Mouse (Mus musculus): ENCODE measurements around the gene Smarca2.
A peak's percentile ranks its signal among the peaks of the same experiment; 100 is the strongest.

Smarca2 gene

DNA sequence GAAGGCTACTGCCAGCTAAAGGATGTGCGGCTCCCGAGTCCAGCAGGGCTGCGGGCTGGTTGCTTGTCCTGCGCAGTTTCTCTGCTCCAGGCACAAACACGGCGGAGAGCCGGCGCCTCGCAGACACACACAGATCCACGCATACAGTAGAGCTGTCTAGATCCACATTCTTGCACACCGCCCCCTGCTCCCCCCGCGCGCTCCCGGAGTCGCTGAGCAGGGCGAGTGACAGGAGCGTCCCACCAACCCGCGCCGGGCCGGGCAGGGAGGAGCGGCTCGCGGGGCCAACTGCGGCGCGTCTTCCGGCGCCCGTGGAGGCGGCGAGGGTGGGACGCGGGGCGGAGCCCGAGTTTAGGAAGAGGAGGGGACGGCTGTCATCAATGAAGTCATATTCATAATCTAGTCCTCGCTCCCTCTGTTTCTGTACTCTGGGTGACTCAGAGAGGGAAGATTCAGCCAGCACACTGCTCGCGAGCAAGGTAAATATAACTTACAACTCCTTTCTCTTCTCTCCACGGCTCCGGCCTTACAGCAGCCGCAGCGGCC is at the start of gene Smarca2:
Smarca2 (plus strand) TSS at position 296 of the 546 bp plus-strand sequence.
- TF ChIP-seq NANOG (IDR thresholded peaks at IDR 0.05; ENCODE audit: borderline replicate concordance, low read length) = no peak
- TF ChIP-seq CTCF (conservative IDR thresholded peaks at IDR 0.05; ENCODE audit: low read length) = no peak
- TF ChIP-seq POU5F1 (IDR thresholded peaks at IDR 0.05; ENCODE audit: borderline replicate concordance, low read length) = no peak
- peaks cover 23% of the 10 kb centered on the region for H3K9me3 ChIP-seq (ENCODE audit: low read length)
- H3K4me1 ChIP-seq (replicated peaks; ENCODE audit: low read depth, low read length) = peaks cover 28% of the 10 kb centered on the region
- H3K4me3 ChIP-seq (replicated peaks; ENCODE audit: low read length) = peak within 1 kb of the TSS; percentile 83
- H3K27me3 ChIP-seq (ENCODE audit: insufficient read depth, low read length) = peaks cover 75% of the 10 kb centered on the region
- H3K36me3 ChIP-seq (ENCODE audit: insufficient read depth, low read length) = no peaks in the 10 kb centered on the region

DNA sequence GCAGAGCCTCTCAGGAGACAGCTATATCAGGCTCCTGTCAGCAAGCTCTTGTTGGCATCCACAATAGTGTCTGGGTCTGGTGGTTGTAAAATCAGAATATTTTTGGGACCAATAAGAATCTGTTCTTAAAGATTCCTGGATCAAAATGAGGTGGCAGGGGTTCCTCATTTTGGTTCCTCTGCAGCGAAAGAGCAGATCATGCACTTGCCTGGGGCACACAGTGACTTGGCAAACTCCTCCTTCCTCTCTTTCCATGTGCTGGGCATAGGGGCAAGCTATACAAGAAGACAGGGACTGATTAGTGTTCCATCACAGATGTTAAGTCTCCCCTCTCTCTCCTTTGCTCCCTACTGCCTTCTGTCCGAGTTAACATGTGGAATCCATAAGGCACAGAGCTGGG is 40.0 kb upstream of the Smarca2 start:
- TF ChIP-seq NANOG (IDR thresholded peaks at IDR 0.05; ENCODE audit: borderline replicate concordance, low read length) (no peak), CTCF (conservative IDR thresholded peaks at IDR 0.05; ENCODE audit: low read length) (no peak), POU5F1 (IDR thresholded peaks at IDR 0.05; ENCODE audit: borderline replicate concordance, low read length) (no peak)
- Histone ChIP-seq H3K9me3 (ENCODE audit: low read length) (no peaks in the 10 kb centered on the region), H3K27me3 (ENCODE audit: insufficient read depth, low read length) (no peaks in the 10 kb centered on the region), H3K36me3 (ENCODE audit: insufficient read depth, low read length) (no peaks in the 10 kb centered on the region), H3K4me1 (replicated peaks; ENCODE audit: low read depth, low read length) (no peaks in the 10 kb centered on the region), H3K4me3 (replicated peaks; ENCODE audit: low read length) (no peak overlapping the region)

DNA sequence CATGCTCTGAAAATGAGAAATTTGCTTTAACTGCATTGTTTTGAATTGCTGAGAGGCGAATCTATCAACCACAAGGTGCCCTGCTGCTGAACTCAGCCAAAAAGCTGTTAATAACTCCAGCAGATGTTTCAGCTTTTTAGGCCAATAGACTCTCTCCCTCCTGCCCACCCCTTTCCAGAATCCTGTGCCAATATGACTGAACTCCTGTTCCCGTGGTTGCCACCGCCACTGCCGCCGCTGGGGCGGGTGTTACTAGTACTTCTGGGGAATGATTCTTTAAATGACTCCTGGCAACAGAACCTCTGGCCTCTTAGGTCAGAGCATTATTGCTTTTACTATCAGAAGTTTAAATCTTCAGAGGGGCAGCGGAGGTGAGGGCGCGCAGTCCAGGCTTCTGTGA is 38.7 kb upstream of the Smarca2 start:
- H3K36me3 ChIP-seq (ENCODE audit: insufficient read depth, low read length) = no peaks in the 10 kb centered on the region
- TF ChIP-seq CTCF (conservative IDR thresholded peaks at IDR 0.05; ENCODE audit: low read length) (no peak), POU5F1 (IDR thresholded peaks at IDR 0.05; ENCODE audit: borderline replicate concordance, low read length) (no peak), NANOG (IDR thresholded peaks at IDR 0.05; ENCODE audit: borderline replicate concordance, low read length) (no peak)
- H3K4me1 ChIP-seq (replicated peaks; ENCODE audit: low read depth, low read length) = no peaks in the 10 kb centered on the region
- no peak overlapping the region; the same call in 1 of the 2 replicates for H3K4me3 ChIP-seq (replicated peaks; ENCODE audit: low read length)
- no peaks in the 10 kb centered on the region for H3K27me3 ChIP-seq (ENCODE audit: insufficient read depth, low read length)
- H3K9me3 ChIP-seq (ENCODE audit: low read length) = no peaks in the 10 kb centered on the region

DNA sequence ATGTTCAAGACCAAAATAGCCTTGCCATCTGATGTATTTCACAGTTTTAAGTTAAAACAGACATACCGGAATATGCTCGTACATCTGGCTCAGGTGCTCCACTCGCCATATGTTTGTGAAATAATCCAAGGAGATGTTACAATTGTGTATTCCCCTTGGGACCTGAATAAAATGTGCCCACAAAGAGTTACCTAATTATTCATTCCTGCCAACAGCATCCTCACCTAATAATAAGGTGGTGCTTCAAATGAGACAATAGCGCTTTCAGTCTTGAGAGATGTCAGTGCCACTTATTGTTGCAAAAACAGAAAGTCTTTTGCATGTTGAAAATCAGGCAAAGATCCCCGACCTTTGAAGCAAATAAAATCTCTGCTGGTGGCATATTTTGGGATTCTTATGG is 36.6 kb upstream of the Smarca2 start:
- Histone ChIP-seq H3K4me1 (replicated peaks; ENCODE audit: low read depth, low read length) (no peaks in the 10 kb centered on the region), H3K9me3 (ENCODE audit: low read length) (no peaks in the 10 kb centered on the region), H3K36me3 (ENCODE audit: insufficient read depth, low read length) (no peaks in the 10 kb centered on the region), H3K4me3 (replicated peaks; ENCODE audit: low read length) (no peak overlapping the region), H3K27me3 (ENCODE audit: insufficient read depth, low read length) (no peaks in the 10 kb centered on the region)
- TF ChIP-seq NANOG (IDR thresholded peaks at IDR 0.05; ENCODE audit: borderline replicate concordance, low read length) (no peak), POU5F1 (IDR thresholded peaks at IDR 0.05; ENCODE audit: borderline replicate concordance, low read length) (no peak), CTCF (conservative IDR thresholded peaks at IDR 0.05; ENCODE audit: low read length) (no peak)

DNA sequence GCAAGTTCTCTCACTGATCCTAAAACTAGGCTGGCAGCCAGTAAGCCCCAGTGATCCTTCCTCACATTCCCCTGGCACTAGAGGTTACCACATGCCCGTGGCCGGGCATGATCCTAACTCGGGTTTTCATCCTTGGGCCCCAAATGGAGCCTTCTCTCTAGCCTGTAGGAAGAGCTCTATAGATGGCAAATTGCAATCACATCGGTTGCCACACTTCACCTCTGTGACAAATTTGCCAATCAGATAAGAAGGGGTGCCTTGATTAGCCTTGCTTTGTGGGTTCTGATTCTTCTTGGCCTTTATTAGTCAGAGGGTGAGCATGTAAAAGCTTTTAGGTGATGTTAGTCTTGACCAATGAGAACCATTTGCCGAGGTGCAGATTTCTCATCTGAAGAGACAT is 35.9 kb upstream of the Smarca2 start:
- H3K4me3 ChIP-seq (replicated peaks; ENCODE audit: low read length) = no peak overlapping the region
- H3K9me3 ChIP-seq (ENCODE audit: low read length) = no peaks in the 10 kb centered on the region
- TF ChIP-seq CTCF (conservative IDR thresholded peaks at IDR 0.05; ENCODE audit: low read length) = no peak
- no peak for TF ChIP-seq NANOG (IDR thresholded peaks at IDR 0.05; ENCODE audit: borderline replicate concordance, low read length)
- no peak for TF ChIP-seq POU5F1 (IDR thresholded peaks at IDR 0.05; ENCODE audit: borderline replicate concordance, low read length)

DNA sequence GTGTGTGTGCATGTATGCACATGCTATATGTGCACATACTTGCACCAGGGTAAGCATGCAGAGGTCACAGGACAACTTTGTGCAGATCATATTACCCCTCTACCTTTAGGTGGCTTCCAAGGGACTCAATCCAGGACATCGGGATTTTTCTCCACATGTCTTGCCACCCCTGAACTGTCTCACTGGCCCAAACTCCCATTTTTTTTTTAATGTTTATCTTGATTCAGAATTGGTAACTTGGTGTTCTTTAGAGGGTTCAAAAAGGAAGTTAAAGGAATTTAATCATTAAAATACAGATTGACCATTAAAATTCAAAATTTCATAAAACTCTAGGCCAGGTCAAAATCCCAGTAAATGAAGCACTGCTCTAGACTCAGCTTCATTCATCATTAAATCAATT is 35.4 kb upstream of the Smarca2 start:
- Histone ChIP-seq H3K4me1 (replicated peaks; ENCODE audit: low read depth, low read length) (no peaks in the 10 kb centered on the region), H3K36me3 (ENCODE audit: insufficient read depth, low read length) (no peaks in the 10 kb centered on the region), H3K4me3 (replicated peaks; ENCODE audit: low read length) (no peak overlapping the region), H3K9me3 (ENCODE audit: low read length) (no peaks in the 10 kb centered on the region), H3K27me3 (ENCODE audit: insufficient read depth, low read length) (no peaks in the 10 kb centered on the region)
- no peak for TF ChIP-seq CTCF (conservative IDR thresholded peaks at IDR 0.05; ENCODE audit: low read length)
- no peak for TF ChIP-seq NANOG (IDR thresholded peaks at IDR 0.05; ENCODE audit: borderline replicate concordance, low read length)
- TF ChIP-seq POU5F1 (IDR thresholded peaks at IDR 0.05; ENCODE audit: borderline replicate concordance, low read length) = no peak

More for the DNA sequence above, 35.9 kb upstream of the Smarca2 start:
- Histone ChIP-seq H3K27me3 (ENCODE audit: insufficient read depth, low read length) (no peaks in the 10 kb centered on the region), H3K36me3 (ENCODE audit: insufficient read depth, low read length) (no peaks in the 10 kb centered on the region), H3K4me1 (replicated peaks; ENCODE audit: low read depth, low read length) (no peaks in the 10 kb centered on the region)

DNA sequence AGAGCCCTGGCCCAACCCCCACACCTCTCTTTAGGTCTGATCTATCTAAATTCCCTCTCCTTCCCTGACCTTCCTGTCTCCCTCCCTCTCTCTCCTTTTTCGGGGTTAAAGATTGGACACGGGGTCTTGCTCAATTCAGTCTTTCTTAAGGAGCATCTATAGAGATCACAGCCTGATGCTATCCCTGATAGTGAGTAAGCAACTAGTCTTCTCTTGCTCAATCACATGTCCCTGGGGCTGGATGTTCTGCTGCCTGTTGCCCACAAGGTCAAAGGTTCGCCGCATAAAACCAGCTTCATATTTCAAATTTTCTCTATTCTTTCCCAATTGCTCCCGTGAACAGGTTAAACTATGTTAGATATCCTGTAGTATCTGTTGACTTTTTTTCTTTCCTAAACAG is 25.2 kb upstream of the Smarca2 start:
- Histone ChIP-seq H3K4me1 (replicated peaks; ENCODE audit: low read depth, low read length) (no peaks in the 10 kb centered on the region), H3K9me3 (ENCODE audit: low read length) (no peaks in the 10 kb centered on the region)
- no peak for TF ChIP-seq NANOG (IDR thresholded peaks at IDR 0.05; ENCODE audit: borderline replicate concordance, low read length)
- no peak for TF ChIP-seq CTCF (conservative IDR thresholded peaks at IDR 0.05; ENCODE audit: low read length)
- TF ChIP-seq POU5F1 (IDR thresholded peaks at IDR 0.05; ENCODE audit: borderline replicate concordance, low read length) = no peak

DNA sequence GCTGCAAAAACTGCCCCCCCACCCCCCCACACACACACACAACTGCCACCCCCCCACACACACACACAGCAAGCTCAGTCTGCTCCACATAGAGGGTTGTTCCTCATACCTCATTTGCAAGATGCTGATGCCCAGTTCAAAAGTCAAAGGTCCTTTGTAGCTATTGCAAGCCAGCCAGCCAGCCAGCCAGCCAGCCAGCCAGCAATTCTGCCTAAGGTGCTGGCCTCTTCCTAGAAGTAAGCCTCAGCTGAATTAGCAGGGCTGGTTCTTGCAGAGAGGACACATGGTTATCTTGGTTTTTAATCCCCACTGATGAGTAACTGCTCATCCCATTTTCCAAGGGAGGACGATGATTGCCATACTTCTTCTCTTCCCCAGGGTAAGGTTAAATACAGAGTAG is 24.8 kb upstream of the Smarca2 start:
- Histone ChIP-seq H3K4me1 (replicated peaks; ENCODE audit: low read depth, low read length) (no peaks in the 10 kb centered on the region), H3K9me3 (ENCODE audit: low read length) (no peaks in the 10 kb centered on the region), H3K4me3 (replicated peaks; ENCODE audit: low read length) (no peak overlapping the region), H3K27me3 (ENCODE audit: insufficient read depth, low read length) (no peaks in the 10 kb centered on the region; the same call in 1 of the 2 replicates), H3K36me3 (ENCODE audit: insufficient read depth, low read length) (no peaks in the 10 kb centered on the region)
- TF ChIP-seq CTCF (conservative IDR thresholded peaks at IDR 0.05; ENCODE audit: low read length) (no peak), POU5F1 (IDR thresholded peaks at IDR 0.05; ENCODE audit: borderline replicate concordance, low read length) (no peak), NANOG (IDR thresholded peaks at IDR 0.05; ENCODE audit: borderline replicate concordance, low read length) (no peak)

More for the DNA sequence above, 25.2 kb upstream of the Smarca2 start:
- Histone ChIP-seq H3K36me3 (ENCODE audit: insufficient read depth, low read length) (no peaks in the 10 kb centered on the region), H3K4me3 (replicated peaks; ENCODE audit: low read length) (no peak overlapping the region), H3K27me3 (ENCODE audit: insufficient read depth, low read length) (no peaks in the 10 kb centered on the region; the same call in 1 of the 2 replicates)

DNA sequence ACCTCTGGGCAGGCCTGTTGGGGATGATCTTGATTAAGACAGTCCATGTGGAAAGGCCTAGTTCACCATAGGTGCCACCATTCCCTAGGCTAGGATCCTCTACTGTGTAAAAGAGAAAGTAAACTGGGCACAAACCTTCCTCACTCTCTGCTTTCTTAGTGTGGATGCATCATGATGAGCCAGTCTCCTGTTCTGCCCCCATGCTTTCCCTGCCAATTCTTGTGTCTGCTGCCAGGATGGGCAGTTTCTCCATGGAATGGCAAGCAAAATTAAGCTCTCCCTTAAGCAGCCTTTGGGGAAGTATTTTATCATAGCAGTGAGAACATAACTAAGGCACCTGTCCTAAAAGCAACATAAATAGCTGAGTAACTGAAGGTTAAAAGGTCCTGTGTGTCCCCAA is 10.2 kb upstream of the Smarca2 start:
- no peak for TF ChIP-seq NANOG (IDR thresholded peaks at IDR 0.05; ENCODE audit: borderline replicate concordance, low read length)
- TF ChIP-seq CTCF (conservative IDR thresholded peaks at IDR 0.05; ENCODE audit: low read length) = no peak
- TF ChIP-seq POU5F1 (IDR thresholded peaks at IDR 0.05; ENCODE audit: borderline replicate concordance, low read length) = no peak
- Histone ChIP-seq H3K9me3 (ENCODE audit: low read length) (no peaks in the 10 kb centered on the region), H3K4me3 (replicated peaks; ENCODE audit: low read length) (no peak overlapping the region), H3K27me3 (ENCODE audit: insufficient read depth, low read length) (no peaks in the 10 kb centered on the region; the same call in none of the 2 replicates), H3K36me3 (ENCODE audit: insufficient read depth, low read length) (no peaks in the 10 kb centered on the region), H3K4me1 (replicated peaks; ENCODE audit: low read depth, low read length) (no peaks in the 10 kb centered on the region)

Data from E14TG2a.4 (cell line).